35 mouse cellular contexts compared by ENCODE assay signal in the genomic region with DNA sequence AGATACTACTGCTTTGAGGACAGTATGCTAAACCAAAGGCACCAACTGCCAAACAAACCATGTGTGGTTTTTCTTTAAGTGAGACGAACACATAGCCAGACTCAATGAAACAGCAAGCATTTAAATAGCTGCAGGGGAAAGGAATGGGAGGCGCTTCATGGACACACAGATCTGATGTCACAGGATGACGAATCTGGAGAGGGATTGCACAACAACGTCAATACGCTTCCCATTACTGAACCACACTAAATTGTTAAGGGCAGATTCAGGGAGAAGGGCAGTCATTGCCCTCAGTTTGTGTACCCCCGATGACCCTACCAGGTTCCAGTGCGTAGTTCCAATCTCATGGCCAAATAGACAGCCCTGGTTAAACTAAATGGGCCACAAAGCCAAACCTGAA. TPM values are rescaled to one million over a fixed set of nuclear protein-coding genes. Genes with fewer than 3 reads are reported as not detected.
DNase-seq lines count a peak whose midpoint lies in the region; ATAC-seq lines count a peak whose summit lies in the region.
"Had no signal": no experiment of that assay in that cellular context is flagged by ENCODE, and none has a peak within 500 bp of the region (broad histone marks: within the 10 kb centered on the region; RNA-seq: fewer than 3 reads in every experiment).

No protein-coding gene starts in this region.

- H3K4me2 ChIP-seq in liver, embryonic 11.5 days: no peak overlapping the region
- H3K4me2 ChIP-seq in liver, embryonic 12.5 days: no peak overlapping the region
- H3K4me2 ChIP-seq in liver, embryonic 16.5 days (ENCODE audit: low read depth, low read length): no peak overlapping the region
- H3K4me2 ChIP-seq: forebrain, embryonic 12.5 days; heart, embryonic 12.5 days; hindbrain, embryonic 14.5 days; midbrain, embryonic 13.5 days; neural tube, embryonic 15.5 days; stomach, embryonic 15.5 days had no signal

- no peak overlapping the region for H3K27ac ChIP-seq in liver, embryonic 11.5 days (ENCODE audit: low read depth, low read length)
- no peak overlapping the region for H3K27ac ChIP-seq in liver, embryonic 12.5 days
- H3K27ac ChIP-seq in liver, embryonic 16.5 days (ENCODE audit: low read length): peak overlapping the region; percentile 35
- H3K27ac ChIP-seq: forebrain, embryonic 12.5 days; hindbrain, embryonic 14.5 days; liver, embryonic 14.5 days; midbrain, embryonic 13.5 days; neural tube, embryonic 15.5 days; stomach, embryonic 15.5 days had no signal

- no peak overlapping the region for H3K9ac ChIP-seq in liver, embryonic 11.5 days (ENCODE audit: low read depth, low read length)
- H3K9ac ChIP-seq in liver, embryonic 12.5 days: no peak overlapping the region
- H3K9ac ChIP-seq in liver, embryonic 16.5 days (ENCODE audit: low read depth, low read length): no peak overlapping the region
- H3K9ac ChIP-seq: forebrain, embryonic 12.5 days; heart, embryonic 12.5 days; hindbrain, embryonic 14.5 days; liver, embryonic 14.5 days; midbrain, embryonic 13.5 days; neural tube, embryonic 15.5 days; stomach, embryonic 15.5 days had no signal

- no peaks in the 10 kb centered on the region for H3K27me3 ChIP-seq in liver, embryonic 11.5 days (replicated peaks; ENCODE audit: control insufficient read depth, insufficient read depth, low read length)
- H3K27me3 ChIP-seq in liver, embryonic 12.5 days (replicated peaks): no peaks in the 10 kb centered on the region; the same call in 1 of the 2 replicates
- H3K27me3 ChIP-seq in liver, embryonic 16.5 days (ENCODE audit: control insufficient read depth, insufficient read depth, low read depth, low read length): no peaks in the 10 kb centered on the region
- H3K27me3 ChIP-seq: forebrain, embryonic 12.5 days; midbrain, embryonic 13.5 days; neural tube, embryonic 15.5 days; stomach, embryonic 15.5 days had no signal

- H3K9me3 ChIP-seq in liver, embryonic 11.5 days (ENCODE audit: control insufficient read depth, low read length): no peaks in the 10 kb centered on the region
- H3K9me3 ChIP-seq in liver, embryonic 12.5 days (replicated peaks): no peaks in the 10 kb centered on the region
- H3K9me3 ChIP-seq in liver, embryonic 16.5 days (replicated peaks; ENCODE audit: control insufficient read depth, low read length): no peaks in the 10 kb centered on the region
- H3K9me3 ChIP-seq: forebrain, embryonic 12.5 days; heart, embryonic 12.5 days; midbrain, embryonic 13.5 days; neural tube, embryonic 15.5 days; stomach, embryonic 15.5 days had no signal

- peak; percentile 30 for DNase-seq in adrenal gland, postnatal 10 days
- DNase-seq in adrenal gland, postnatal 4 days (ENCODE audit: low spot score in 2 of 2): no peak
- no peak for DNase-seq in liver, embryonic 11.5 days (ENCODE audit: low spot score)
- DNase-seq in natural killer cell, adult 2 months (ENCODE audit: low spot score in 2 of 2): no peak
- DNase-seq in right cerebral cortex, postnatal 25 days: no peak
- DNase-seq: cerebellum, adult 2 months; cerebellum, postnatal 14 days; gastrocnemius, postnatal 14 days; heart, adult 18-20 months; kidney, postnatal 10 days; lung, postnatal 36 days; retina, postnatal 1 day; right cerebral cortex, postnatal 14 days; thymus, postnatal 36 days had no signal

- no peak overlapping the region for H3K4me3 ChIP-seq in liver, embryonic 11.5 days (ENCODE audit: low read depth, low read length)
- H3K4me3 ChIP-seq in liver, embryonic 12.5 days: no peak overlapping the region
- no peak overlapping the region for H3K4me3 ChIP-seq in liver, embryonic 16.5 days (ENCODE audit: low read depth, low read length)
- H3K4me3 ChIP-seq: erythroblast, embryonic 14.5 days; forebrain, embryonic 12.5 days; heart, embryonic 12.5 days; midbrain, embryonic 13.5 days; neural tube, embryonic 15.5 days; stomach, embryonic 15.5 days had no signal

- ATAC-seq in liver, embryonic 11.5 days (replicated peaks; ENCODE audit: low FRiP score): peak; percentile 32; the same call in 1 of the 2 replicates
- no peak for ATAC-seq in liver, embryonic 12.5 days
- peak; percentile 14; the same call in 1 of the 2 replicates for ATAC-seq in liver, embryonic 16.5 days (ENCODE audit: low read depth)
- ATAC-seq: activated CD4-positive, CD25-positive, alpha-beta regulatory T cell, adult 4 months; midbrain, embryonic 13.5 days had no signal

- peaks cover 14% of the 10 kb centered on the region for H3K4me1 ChIP-seq in liver, embryonic 11.5 days (replicated peaks; ENCODE audit: control insufficient read depth, insufficient read depth, low read length)
- peaks cover 26% of the 10 kb centered on the region for H3K4me1 ChIP-seq in liver, embryonic 12.5 days
- H3K4me1 ChIP-seq in liver, embryonic 16.5 days (ENCODE audit: control insufficient read depth, low read depth, low read length): peaks cover 4% of the 10 kb centered on the region; the same call in 1 of the 2 replicates
- H3K4me1 ChIP-seq: midbrain, embryonic 13.5 days had no signal

- no peaks in the 10 kb centered on the region for H3K36me3 ChIP-seq in liver, embryonic 11.5 days (ENCODE audit: control insufficient read depth, insufficient read depth, low read length)
- no peaks in the 10 kb centered on the region for H3K36me3 ChIP-seq in liver, embryonic 12.5 days
- no peaks in the 10 kb centered on the region for H3K36me3 ChIP-seq in liver, embryonic 16.5 days (ENCODE audit: control insufficient read depth, insufficient read depth)
- H3K36me3 ChIP-seq: forebrain, embryonic 12.5 days; heart, embryonic 12.5 days; midbrain, embryonic 13.5 days; neural tube, embryonic 15.5 days; stomach, embryonic 15.5 days had no signal

- WGBS in liver, embryonic 11.5 days: 63% methylated on average over 7 of the region's 7 CpGs
- 58% methylated on average over 7 of the region's 7 CpGs for WGBS in liver, embryonic 12.5 days (ENCODE audit: insufficient replicate concordance)
- 56% methylated on average over 7 of the region's 7 CpGs for WGBS in liver, embryonic 16.5 days (ENCODE audit: insufficient replicate concordance)

RNA-seq across cellular contexts. Expression of gene Nr1i2, which starts 8.8 kb away (rescaled TPM):
- 10 to 100 TPM in 1 of 2 experiments, 1 to 10 TPM in 1; 2.6 to 14.2 TPM for total RNA-seq in adrenal gland, postnatal 10 days (2021)
- 1 to 10 TPM in 1 of 2 experiments, under 1 TPM in 1; 0.70 to 4.3 TPM for total RNA-seq in adrenal gland, postnatal 4 days (2021)
- 1.8 and 2.0 TPM in 2 replicates for polyA plus RNA-seq in liver, embryonic 11.5 days (2014; fragmentation: Nextera tagmentation; extraction: Ambion mirVana)
- 1.4 and 1.8 TPM in 2 replicates for polyA plus RNA-seq in liver, embryonic 12.5 days (2016; fragmentation: Nextera tagmentation; extraction: Ambion mirVana)
- 6.9 TPM in 2 replicates for polyA plus RNA-seq in liver, embryonic 16.5 days (2015; fragmentation: Nextera tagmentation; extraction: Ambion mirVana)
- total RNA-seq: adrenal gland, postnatal 36 days; gastrocnemius, postnatal 14 days; heart, adult 18-20 months; hematopoietic stem cell, adult 5-6 weeks; left cerebral cortex, adult 18-20 months; left cerebral cortex, postnatal 14 days; megakaryocyte-erythroid progenitor cell, adult 5-6 weeks had no signal
- polyA plus RNA-seq: activated CD4-positive, CD25-positive, alpha-beta regulatory T cell, adult 4 months; cerebellum, adult 2 months; cortical plate, adult 2 months; embryonic facial prominence, embryonic 14.5 days; erythroblast, embryonic 14.5 days; forebrain, embryonic 12.5 days; heart, embryonic 12.5 days; heart, postnatal 0 days; hindbrain, embryonic 14.5 days; limb, embryonic 11.5 days; lung, embryonic 16.5 days; midbrain, embryonic 13.5 days; neural tube, embryonic 15.5 days had no signal

RNA-seq across cellular contexts. Expression of gene Maats1, which starts 56.1 kb away (rescaled TPM):
- under 1 TPM; 0.42 to 0.51 TPM for total RNA-seq in adrenal gland, postnatal 10 days (2021)
- 1 to 10 TPM in 1 of 2 experiments, under 1 TPM in 1; 0.56 to 1.1 TPM for total RNA-seq in adrenal gland, postnatal 4 days (2021)
- 0.05 TPM in 1 of 2 replicates, not detected in the other for polyA plus RNA-seq in liver, embryonic 11.5 days (2014; fragmentation: Nextera tagmentation; extraction: Ambion mirVana)
- polyA plus RNA-seq in liver, embryonic 12.5 days (2016; fragmentation: Nextera tagmentation; extraction: Ambion mirVana): 0.05 TPM in 1 of 2 replicates, not detected in the other
- 0.06 TPM in 1 of 2 replicates, not detected in the other for polyA plus RNA-seq in liver, embryonic 16.5 days (2015; fragmentation: Nextera tagmentation; extraction: Ambion mirVana)
- total RNA-seq: gastrocnemius, postnatal 14 days; hematopoietic stem cell, adult 5-6 weeks had no signal
- polyA plus RNA-seq: erythroblast, embryonic 14.5 days; heart, embryonic 12.5 days had no signal
